Comparison of ENCODE assay signal across 8 mouse cellular contexts in the genomic region with DNA sequence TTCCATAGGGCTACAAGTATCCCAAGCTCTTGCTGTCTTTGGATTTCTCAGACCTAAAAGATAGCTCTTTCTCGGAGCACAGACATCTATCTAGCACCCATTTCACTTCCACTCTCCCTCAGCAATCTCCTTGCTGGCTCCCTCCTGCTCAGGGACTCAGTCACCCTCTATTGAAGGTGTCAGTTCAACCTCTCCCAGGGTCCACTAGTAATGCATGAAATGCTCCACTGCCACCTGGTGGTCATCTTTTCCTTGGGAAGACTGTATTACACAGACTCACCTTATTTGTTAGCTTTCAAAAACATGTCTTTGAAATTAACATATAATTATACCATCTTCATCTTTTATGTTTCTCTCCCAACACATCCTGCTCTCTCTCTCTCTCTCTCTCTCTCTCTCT.
DNase-seq lines count a peak whose midpoint lies in the region; ATAC-seq and TF ChIP-seq lines count a peak whose summit lies in the region.

No protein-coding gene starts in this region.

- TF ChIP-seq POLR2A in cortical plate, adult 2 months (IDR thresholded peaks at IDR 0.05; ENCODE audit: extremely low read depth, insufficient read depth, low read length), result no peak

- no peak for ATAC-seq in activated CD4-positive, CD25-positive, alpha-beta regulatory T cell, adult 4 months

- no peaks in the 10 kb centered on the region for H3K4me1 ChIP-seq in cortical plate, adult 2 months (ENCODE audit: control insufficient read depth, insufficient read depth, low read length)

- H3K4me3 ChIP-seq in cortical plate, adult 2 months (ENCODE audit: insufficient read depth, low read length), result no peak overlapping the region
- H3K4me3 ChIP-seq in layer of hippocampus, adult 2 months, result no peak overlapping the region

- no peak overlapping the region for H3K27ac ChIP-seq in cortical plate, adult 2 months (ENCODE audit: insufficient read depth, low read length)
- H3K27ac ChIP-seq in layer of hippocampus, adult 2 months, result no peak overlapping the region

- peak; percentile 22 for DNase-seq in urinary bladder, postnatal 25 days (ENCODE audit: low spot score)
- DNase-seq in urinary bladder, adult 2 months (ENCODE audit: low spot score), result no peak
- peak; percentile 40 for DNase-seq in heart, postnatal 4 days
- peak; percentile 60 to 75 for DNase-seq in layer of hippocampus, adult 2 months (ENCODE audit: low spot score in 2 of 2)
- peak; percentile 64 for DNase-seq in lung, postnatal 10 days
- DNase-seq in right cerebral cortex, postnatal 25 days, result peak; percentile 34

- peak; percentile 43 for TF ChIP-seq CTCF in cortical plate, adult 2 months (IDR thresholded peaks at IDR 0.05; ENCODE audit: extremely low read depth, insufficient read depth, low read length)
- TF ChIP-seq CTCF in layer of hippocampus, adult 2 months (conservative IDR thresholded peaks at IDR 0.05), result peak; percentile 84
